Mouse (Mus musculus): ENCODE results near the gene Manba.
"Not testable (repeated sequence)": the region's sequence is repeated elsewhere in the genome, so short reads cannot be mapped to it uniquely, and the experiment has no call there.

Gene Manba

DNA sequence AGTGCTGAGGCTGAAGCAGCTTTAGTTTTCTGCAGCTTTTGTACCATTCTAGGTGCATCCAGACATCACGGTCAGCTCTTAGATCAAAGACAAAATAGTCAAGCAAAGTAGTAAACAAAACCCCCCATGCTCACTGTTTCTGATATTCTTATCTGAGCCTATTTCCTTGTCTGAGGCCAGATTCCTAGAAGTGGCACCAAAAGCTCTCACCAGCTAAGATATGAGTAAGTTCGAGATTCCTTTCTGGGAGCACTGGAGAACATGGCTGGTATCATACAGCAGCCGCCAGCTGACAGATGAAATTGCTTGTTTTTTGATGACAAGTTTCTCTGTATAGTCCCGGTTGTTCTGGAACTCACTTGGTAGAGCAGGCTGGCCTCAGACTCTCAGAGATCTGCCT lies 2.4 kb downstream of the Manba start:
- DNase-seq, result no peak

- no peak for DNase-seq
These were observed 4.6 kb downstream of the Manba start for GRCm38 (mm10) chr3:135489865-135490520.

GRCm38 (mm10) chr3:135491102-135491501 lies 5.7 kb downstream of the Manba start:
- DNase-seq, result no peak

GRCm38 (mm10) chr3:135493320-135493719 lies 7.9 kb downstream of the Manba start:
- not testable (repeated sequence) for DNase-seq

- DNase-seq, result not testable (repeated sequence)
These were observed 12.5 kb downstream of the Manba start for GRCm38 (mm10) chr3:135497956-135498355.

DNA sequence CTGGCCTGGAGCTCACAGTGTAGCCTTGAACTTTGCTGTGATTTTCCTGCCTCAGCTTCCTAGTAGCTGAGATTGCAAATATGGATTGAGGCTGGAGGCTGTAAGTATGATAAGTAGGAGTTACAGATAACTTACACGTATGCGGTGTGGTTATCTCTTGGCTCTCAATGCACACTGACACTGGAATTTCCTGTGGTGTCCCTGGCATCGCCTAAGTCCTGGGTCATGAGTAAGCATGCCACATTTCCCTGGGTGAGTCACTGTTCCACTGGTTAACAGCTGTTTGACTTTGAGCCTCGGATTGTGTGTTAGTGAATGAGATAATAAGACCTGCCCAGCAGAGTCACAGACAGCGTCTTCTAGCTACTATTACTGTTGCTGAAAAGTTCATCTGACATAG lies 13.5 kb downstream of the Manba start:
- no peak for DNase-seq

- DNase-seq, result no peak
These were observed 17.7 kb downstream of the Manba start for GRCm38 (mm10) chr3:135503160-135503559.

DNA sequence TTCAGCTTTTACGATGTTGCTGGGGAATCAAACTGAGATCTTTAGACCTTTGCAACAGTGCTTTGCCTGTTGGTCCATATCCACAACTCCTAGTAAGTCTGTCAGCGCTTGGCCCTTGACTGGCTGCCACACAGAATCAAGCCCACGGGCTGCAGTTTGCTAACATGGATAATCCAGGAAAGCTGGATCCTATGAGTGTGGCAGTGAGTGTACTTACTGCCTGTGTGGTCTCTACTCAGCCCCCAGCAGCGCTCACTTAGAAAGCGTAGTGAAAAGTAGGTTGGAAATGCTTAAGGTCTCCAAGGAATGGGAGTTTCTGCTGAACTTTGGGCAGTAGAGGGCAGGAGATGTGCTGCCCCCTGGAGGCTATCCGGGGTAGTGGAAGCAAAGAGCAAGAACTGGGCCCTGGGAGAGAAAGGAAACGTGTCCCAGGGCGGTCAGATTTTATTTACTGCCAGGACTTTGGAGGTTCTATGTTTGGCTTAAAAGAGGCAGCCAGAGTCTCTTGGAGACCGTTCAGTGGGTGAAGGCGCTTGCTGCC lies 20.0 kb downstream of the Manba start:
- DNase-seq, result peak; percentile 58 to 59

DNA sequence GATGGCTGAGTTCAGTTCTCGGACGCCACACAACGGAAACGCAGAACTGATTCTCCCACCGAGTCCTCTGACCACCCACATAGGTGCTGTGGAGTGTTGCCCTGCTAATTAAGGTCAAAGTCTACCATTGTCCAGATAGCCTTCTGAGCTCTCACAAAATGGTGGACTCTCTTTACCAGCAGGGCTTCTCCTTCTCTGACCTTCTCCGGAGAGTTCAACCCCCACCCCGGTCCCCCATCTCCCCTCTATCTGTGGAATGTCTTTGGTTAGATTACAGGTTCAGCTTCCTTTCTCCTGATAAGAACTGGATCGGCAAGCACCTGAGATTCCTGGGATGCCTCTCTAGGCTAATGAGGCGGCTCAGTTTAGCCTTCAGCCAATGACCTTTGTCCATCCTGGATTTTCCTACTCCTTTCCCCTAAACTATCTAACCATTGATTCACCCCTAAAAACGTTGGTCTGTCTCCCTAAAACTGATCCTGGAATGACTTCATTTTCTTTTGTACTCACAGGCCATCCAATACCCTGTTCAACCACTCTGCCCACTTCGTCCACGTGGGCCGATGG lies 20.6 kb downstream of the Manba start:
- no peak for DNase-seq

GRCm38 (mm10) chr3:135507506-135507905 lies 22.1 kb downstream of the Manba start:
- DNase-seq, result no peak

DNA sequence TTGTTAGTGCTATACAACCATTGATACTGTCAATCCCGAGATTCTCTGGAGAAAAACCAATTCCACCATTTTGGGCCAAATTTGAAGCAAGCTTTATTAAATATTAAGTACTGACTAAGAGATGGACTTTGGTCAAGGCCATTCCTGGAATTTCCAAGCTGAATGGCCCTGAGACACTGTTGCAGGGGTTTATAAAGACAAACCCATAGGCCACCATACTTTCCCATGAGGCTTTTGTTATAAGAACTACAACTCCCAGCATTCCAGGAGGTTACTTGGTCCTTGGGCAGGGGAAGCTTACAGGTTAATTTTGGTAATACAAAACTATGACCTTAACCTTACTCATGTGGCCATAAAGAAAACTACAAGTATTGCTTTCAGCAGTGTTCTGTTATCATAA lies 22.8 kb downstream of the Manba start:
- no peak for DNase-seq

GRCm38 (mm10) chr3:135510372-135510771 lies 25.0 kb downstream of the Manba start:
- DNase-seq, result no peak

- no peak for DNase-seq
These were observed 26.3 kb downstream of the Manba start for GRCm38 (mm10) chr3:135511683-135512082.

GRCm38 (mm10) chr3:135513270-135513669 lies 27.9 kb downstream of the Manba start:
- DNase-seq, result peak in 1 of 2 experiments; percentile 26

DNA sequence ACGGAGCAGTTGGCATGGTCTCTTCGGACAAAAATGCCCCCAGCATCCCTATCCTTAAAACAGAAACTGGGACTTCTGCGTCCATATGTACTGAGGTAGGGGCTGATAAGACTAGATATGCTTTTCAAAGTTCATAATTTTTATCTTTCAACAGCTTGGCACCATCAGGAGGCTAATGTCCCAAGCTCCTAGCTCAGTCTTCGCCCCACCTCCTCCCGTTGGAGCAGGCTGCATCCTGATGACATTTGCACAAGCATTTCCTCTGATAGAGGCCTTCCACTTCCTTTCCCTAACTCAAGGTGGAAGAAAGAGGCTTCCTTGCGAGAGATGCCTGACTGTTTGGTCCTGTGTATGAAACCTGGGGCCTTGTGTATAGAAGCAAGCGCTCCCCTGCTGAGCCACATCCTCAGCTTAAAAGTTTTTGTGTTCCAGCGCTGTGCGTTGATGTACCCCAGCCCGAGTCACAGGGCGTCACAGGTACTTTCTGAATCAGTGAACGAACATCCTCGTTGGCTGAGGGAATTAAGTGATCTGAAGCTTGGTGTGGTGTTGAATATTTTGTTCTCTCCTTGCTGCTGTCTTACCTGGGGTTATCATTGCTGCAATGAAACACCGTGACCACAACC lies 28.5 kb downstream of the Manba start:
- DNase-seq, result no peak

GRCm38 (mm10) chr3:135515246-135515645 lies 29.8 kb downstream of the Manba start:
- DNase-seq, result no peak

GRCm38 (mm10) chr3:135516891-135517290 lies 31.5 kb downstream of the Manba start:
- peak; percentile 70 to 73 for DNase-seq

GRCm38 (mm10) chr3:135518882-135519281 lies 33.5 kb downstream of the Manba start:
- DNase-seq, result no peak

DNA sequence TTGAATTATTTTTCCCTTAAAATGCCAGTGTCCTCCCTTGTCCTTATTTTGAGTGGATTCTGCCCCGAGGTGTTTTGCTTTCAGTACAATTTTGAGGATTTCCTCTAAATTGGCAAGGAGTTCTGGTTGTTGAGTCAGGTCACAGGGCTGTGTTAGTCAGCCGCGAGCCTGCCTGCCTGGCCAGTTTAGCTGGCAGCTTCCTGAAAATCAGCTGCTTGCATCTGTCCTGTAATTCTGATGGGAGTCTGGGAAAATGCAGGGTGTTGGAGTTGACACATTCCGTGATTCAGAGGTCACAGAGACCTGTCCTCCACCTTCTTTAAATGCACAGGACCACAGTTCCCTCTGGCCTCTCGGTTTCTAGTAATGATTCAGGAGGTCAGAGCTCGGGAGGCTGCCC lies 34.2 kb downstream of the Manba start:
- no peak for DNase-seq

- peak; percentile 72 to 77 for DNase-seq
These were observed 36.6 kb downstream of the Manba start for GRCm38 (mm10) chr3:135521963-135522362.

DNA sequence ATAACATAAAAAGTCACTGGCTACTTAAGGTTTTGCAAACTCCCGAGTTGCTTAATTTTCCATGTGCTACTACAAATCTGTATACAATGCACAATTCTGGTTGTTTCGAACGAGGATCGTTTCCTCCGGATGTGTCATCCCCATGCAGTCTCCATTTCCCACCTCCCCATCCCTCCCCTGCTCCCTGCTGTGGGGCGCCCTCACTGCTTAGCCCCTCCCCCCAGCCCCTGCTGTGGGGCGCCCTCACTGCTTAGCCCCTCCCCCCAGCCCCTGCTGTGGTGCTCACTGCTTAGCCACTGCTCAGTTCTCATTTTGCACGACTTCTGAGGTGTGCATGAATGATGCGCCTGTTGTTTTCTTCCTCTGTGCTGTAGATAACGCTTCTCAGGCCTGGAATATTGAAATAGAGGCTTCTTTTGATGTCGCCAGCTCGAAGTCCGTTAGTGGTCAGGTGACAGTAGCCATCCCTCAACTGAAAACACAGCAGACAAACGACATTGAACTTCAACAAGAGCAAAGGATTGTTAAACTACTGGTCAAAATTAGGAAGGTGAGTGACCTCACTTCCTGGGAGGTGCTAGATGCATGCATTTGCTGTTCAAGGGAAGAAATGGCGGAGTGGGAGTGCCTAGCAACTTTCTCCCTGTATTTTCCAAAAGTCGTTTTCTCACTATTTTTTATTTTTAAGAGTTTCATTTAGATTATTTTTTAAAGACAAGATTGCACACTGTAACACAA lies 37.4 kb downstream of the Manba start:
- no peak for DNase-seq

DNA sequence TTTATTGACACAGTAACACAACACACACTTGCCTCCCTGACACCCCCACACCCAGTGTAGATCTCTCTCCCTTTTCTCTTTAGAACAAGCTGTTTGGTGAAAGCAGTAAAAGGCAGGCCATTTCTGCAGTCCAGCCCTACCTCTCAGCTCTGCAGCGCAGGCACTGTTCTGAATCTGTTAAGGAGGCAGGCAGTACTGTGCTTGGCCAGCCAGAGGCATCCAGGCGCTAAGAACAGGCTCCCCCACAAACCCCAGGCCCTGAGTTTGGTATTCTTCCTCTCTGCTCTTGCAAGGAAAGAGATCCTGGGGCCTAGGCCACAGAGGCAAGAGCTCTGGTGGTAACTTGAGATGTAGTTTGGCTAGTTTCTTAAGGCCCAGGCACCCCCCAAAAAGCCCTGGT lies 39.5 kb downstream of the Manba start:
- not testable (repeated sequence) for DNase-seq

GRCm38 (mm10) chr3:135529670-135530069 lies 44.3 kb downstream of the Manba start:
- DNase-seq, result no peak

Data from cerebellum, postnatal 36 days (tissue).